Mouse (Mus musculus): ENCODE measurements around the gene Npb. TPM values are rescaled to one million over a fixed set of nuclear protein-coding genes. Genes with fewer than 3 reads are reported as not detected.
A peak's percentile ranks its signal among the peaks of the same experiment; 100 is the strongest.

Gene Npb
- total and polyA plus RNA-seq, 3 experiments = not detected

GRCm38 (mm10) chr11:120647047-120647830 lies 39.0 kb downstream of the Npb start:
- Histone ChIP-seq H3K4me1 (ENCODE audit: control insufficient read depth, insufficient read depth, low read length) (peaks cover 2% of the 10 kb centered on the region; the same call in 1 of the 2 replicates), H3K79me2 (replicated peaks; ENCODE audit: control insufficient read depth, insufficient read depth, low read length) (no peaks in the 10 kb centered on the region), H3K4me3 (peak overlapping the region; percentile 62), H3K27ac (peak overlapping the region; percentile 88), H3K9ac (ENCODE audit: low read depth, low read length) (peak overlapping the region; percentile 82), H3K27me3 (ENCODE audit: control insufficient read depth, insufficient read depth, low read length) (no peaks in the 10 kb centered on the region), H3K36me3 (ENCODE audit: control insufficient read depth, insufficient read depth, low read length) (no peaks in the 10 kb centered on the region; the same call in 1 of the 2 replicates)
- TF ChIP-seq CTCF (IDR thresholded peaks at IDR 0.05) (no peak), EP300 (IDR thresholded peaks at IDR 0.05; ENCODE audit: insufficient read depth, low read depth, low read length) (no peak), POLR2A (IDR thresholded peaks at IDR 0.05; ENCODE audit: insufficient read depth, low read depth, low read length) (no peak; the same call in 1 of the 2 replicates)
- intact Hi-C loops (cut with DNase I) = no loop called here
- no peak for DNase-seq
- 58% methylated on average over 35 of the region's 35 CpGs for WGBS

GRCm38 (mm10) chr11:120648001-120648476 lies 39.8 kb downstream of the Npb start, which contains the start of gene Myadml2:
Myadml2 (minus strand) TSS chr11:120648158.
- Histone ChIP-seq H3K79me2 (replicated peaks; ENCODE audit: control insufficient read depth, insufficient read depth, low read length) (no peaks in the 10 kb centered on the region), H3K4me3 (peak within 1 kb of the TSS; percentile 62), H3K36me3 (ENCODE audit: control insufficient read depth, insufficient read depth, low read length) (no peaks in the 10 kb centered on the region; the same call in 1 of the 2 replicates), H3K27me3 (ENCODE audit: control insufficient read depth, insufficient read depth, low read length) (no peaks in the 10 kb centered on the region), H3K9ac (ENCODE audit: low read depth, low read length) (peak within 1 kb of the TSS; percentile 82), H3K4me1 (ENCODE audit: control insufficient read depth, insufficient read depth, low read length) (peaks cover 2% of the 10 kb centered on the region; the same call in 1 of the 2 replicates), H3K27ac (peak within 1 kb of the TSS; percentile 88)
- TF ChIP-seq POLR2A (IDR thresholded peaks at IDR 0.05; ENCODE audit: insufficient read depth, low read depth, low read length) (peak; percentile 74; the same call in 1 of the 2 replicates), CTCF (IDR thresholded peaks at IDR 0.05) (no peak)
- intact Hi-C loops (cut with DNase I) = no loop called here
- 7% methylated on average over 13 of the region's 13 CpGs for WGBS
- peak; percentile 69 to 73 for DNase-seq

GRCm38 (mm10) chr11:120651872-120652271 lies 43.6 kb downstream of the Npb start:
- TF ChIP-seq CTCF (IDR thresholded peaks at IDR 0.05) = peak; percentile 49
- no peak for TF ChIP-seq POLR2A (IDR thresholded peaks at IDR 0.05; ENCODE audit: insufficient read depth, low read depth, low read length)
- no peak for DNase-seq
- no peaks in the 10 kb centered on the region for H3K79me2 ChIP-seq (replicated peaks; ENCODE audit: control insufficient read depth, insufficient read depth, low read length)
- 57% methylated on average over 3 of the region's 3 CpGs for WGBS
- no peaks in the 10 kb centered on the region for H3K27me3 ChIP-seq (ENCODE audit: control insufficient read depth, insufficient read depth, low read length)
- no peaks in the 10 kb centered on the region; the same call in 1 of the 2 replicates for H3K36me3 ChIP-seq (ENCODE audit: control insufficient read depth, insufficient read depth, low read length)
- no peak overlapping the region for H3K4me3 ChIP-seq
- H3K27ac ChIP-seq = no peak overlapping the region
- intact Hi-C loops (cut with DNase I) = no loop called here
- no peaks in the 10 kb centered on the region for H3K4me1 ChIP-seq (ENCODE audit: control insufficient read depth, insufficient read depth, low read length)
- H3K9ac ChIP-seq (ENCODE audit: low read depth, low read length) = no peak overlapping the region

- no peak for DNase-seq
- TF ChIP-seq CTCF (IDR thresholded peaks at IDR 0.05) (no peak), POLR2A (IDR thresholded peaks at IDR 0.05; ENCODE audit: insufficient read depth, low read depth, low read length) (no peak), EP300 (IDR thresholded peaks at IDR 0.05; ENCODE audit: insufficient read depth, low read depth, low read length) (no peak)
- H3K9ac ChIP-seq (ENCODE audit: low read depth, low read length) = no peak overlapping the region
- no peaks in the 10 kb centered on the region for H3K36me3 ChIP-seq (ENCODE audit: control insufficient read depth, insufficient read depth, low read length)
- no peaks in the 10 kb centered on the region for H3K4me1 ChIP-seq (ENCODE audit: control insufficient read depth, insufficient read depth, low read length)
- no peak overlapping the region for H3K27ac ChIP-seq
- 60% methylated on average over 3 of the region's 3 CpGs for WGBS
- H3K4me3 ChIP-seq = no peak overlapping the region
- H3K79me2 ChIP-seq (replicated peaks; ENCODE audit: control insufficient read depth, insufficient read depth, low read length) = no peaks in the 10 kb centered on the region
- H3K27me3 ChIP-seq (ENCODE audit: control insufficient read depth, insufficient read depth, low read length) = peaks cover 3% of the 10 kb centered on the region
- intact Hi-C loops (cut with DNase I) = no loop called here
Measured at GRCm38 (mm10) chr11:120654741-120655140, 46.5 kb downstream of the Npb start.

- no peaks in the 10 kb centered on the region for H3K36me3 ChIP-seq (ENCODE audit: control insufficient read depth, insufficient read depth, low read length)
- H3K27me3 ChIP-seq (ENCODE audit: control insufficient read depth, insufficient read depth, low read length) = peaks cover 21% of the 10 kb centered on the region
- H3K79me2 ChIP-seq (replicated peaks; ENCODE audit: control insufficient read depth, insufficient read depth, low read length) = no peaks in the 10 kb centered on the region
- TF ChIP-seq POLR2A (IDR thresholded peaks at IDR 0.05; ENCODE audit: insufficient read depth, low read depth, low read length) (no peak), CTCF (IDR thresholded peaks at IDR 0.05) (no peak), EP300 (IDR thresholded peaks at IDR 0.05; ENCODE audit: insufficient read depth, low read depth, low read length) (no peak)
- DNase-seq = no peak
- H3K9ac ChIP-seq (ENCODE audit: low read depth, low read length) = no peak overlapping the region
- intact Hi-C loops (cut with DNase I) = no loop called here
- no peak overlapping the region for H3K27ac ChIP-seq
- H3K4me3 ChIP-seq = no peak overlapping the region
- peaks cover 1% of the 10 kb centered on the region; the same call in 1 of the 2 replicates for H3K4me1 ChIP-seq (ENCODE audit: control insufficient read depth, insufficient read depth, low read length)
- 80% methylated on average over 4 of the region's 4 CpGs for WGBS
Measured at GRCm38 (mm10) chr11:120657301-120657700, 49.0 kb downstream of the Npb start.

Small RNA genes within 50 kb of the gene (microRNA-seq; reads per million reads assigned to microRNA genes)
- gene Mir6936 = 0 to 1.1 reads per million in 2 experiments

Other genes starting within 250 kb of the Npb start
Only the 30 nearest of the 34 such genes appear.
- gene Nploc4, start 170.8 kb upstream of the Npb start, total RNA-seq (2021) = 10 to 100 TPM; 54.8 to 58.4 TPM
- 36.6 and 55.4 TPM in 2 replicates for gene Nploc4, start 170.8 kb upstream of the Npb start, polyA plus RNA-seq (2012; rRNA removed)
- gene Tspan10, start 165.8 kb upstream of the Npb start, total RNA-seq (2021) = 1 to 10 TPM in 1 of 2 experiments, under 1 TPM in 1; 0.42 to 1.5 TPM
- gene Tspan10, start 165.8 kb upstream of the Npb start, polyA plus RNA-seq (2012; rRNA removed) = 0.09 and 0.41 TPM in 2 replicates
- under 1 TPM; 0.52 to 0.76 TPM for gene Pde6g, start 155.0 kb upstream of the Npb start, total RNA-seq (2021)
- 0.53 and 1.3 TPM in 2 replicates for gene Pde6g, start 155.0 kb upstream of the Npb start, polyA plus RNA-seq (2012; rRNA removed)
- gene Oxld1, start 150.4 kb upstream of the Npb start, total RNA-seq (2021) = 10 to 100 TPM; 57.4 to 61.6 TPM
- 52.0 and 59.4 TPM in 2 replicates for gene Oxld1, start 150.4 kb upstream of the Npb start, polyA plus RNA-seq (2012; rRNA removed)
- 1 to 10 TPM; 5.8 to 6.0 TPM for gene Ccdc137, start 150.4 kb upstream of the Npb start, total RNA-seq (2021)
- 6.7 and 11.7 TPM in 2 replicates for gene Ccdc137, start 150.4 kb upstream of the Npb start, polyA plus RNA-seq (2012; rRNA removed)
- 10 to 100 TPM in 1 of 2 experiments, 1 to 10 TPM in 1; 9.1 to 10.8 TPM for gene Arl16, start 140.9 kb upstream of the Npb start, total RNA-seq (2021)
- gene Arl16, start 140.9 kb upstream of the Npb start, polyA plus RNA-seq (2012; rRNA removed) = 13.6 and 17.1 TPM in 2 replicates
- 100 to 1,000 TPM; 207 to 232 TPM for gene Mrpl12, start 123.9 kb upstream of the Npb start, total RNA-seq (2021)
- 199 and 200 TPM in 2 replicates for gene Mrpl12, start 123.9 kb upstream of the Npb start, polyA plus RNA-seq (2012; rRNA removed)
- gene Slc25a10, start 116.6 kb upstream of the Npb start, total RNA-seq (2021) = 10 to 100 TPM; 14.1 to 14.6 TPM
- 32.6 and 40.9 TPM in 2 replicates for gene Slc25a10, start 116.6 kb upstream of the Npb start, polyA plus RNA-seq (2012; rRNA removed)
- gene Gcgr, start 77.8 kb upstream of the Npb start, total RNA-seq (2021) = under 1 TPM; 0.68 to 0.73 TPM
- gene Gcgr, start 77.8 kb upstream of the Npb start, polyA plus RNA-seq (2012; rRNA removed) = 2.1 and 2.3 TPM in 2 replicates
- gene Mcrip1, start 58.8 kb upstream of the Npb start, total RNA-seq (2021) = 10 to 100 TPM; 38.5 to 43.9 TPM
- gene Mcrip1, start 58.8 kb upstream of the Npb start, polyA plus RNA-seq (2012; rRNA removed) = 84.9 and 97.4 TPM in 2 replicates
- under 1 TPM in 1 of 2 experiments, not detected in 1; 0.34 TPM for gene Ppp1r27, start 57.3 kb upstream of the Npb start, total RNA-seq (2021)
- gene Ppp1r27, start 57.3 kb upstream of the Npb start, polyA plus RNA-seq (2012; rRNA removed) = 0.64 and 0.96 TPM in 2 replicates
- 100 to 1,000 TPM; 221 to 246 TPM for gene P4hb, start 35.2 kb upstream of the Npb start, total RNA-seq (2021)
- 115 and 174 TPM in 2 replicates for gene P4hb, start 35.2 kb upstream of the Npb start, polyA plus RNA-seq (2012; rRNA removed)
- 100 to 1,000 TPM; 139 to 144 TPM for gene Arhgdia, start 26.9 kb upstream of the Npb start, total RNA-seq (2021)
- 245 and 257 TPM in 2 replicates for gene Arhgdia, start 26.9 kb upstream of the Npb start, polyA plus RNA-seq (2012; rRNA removed)
- gene Alyref, start 10.1 kb upstream of the Npb start, total RNA-seq (2021) = 10 to 100 TPM; 48.7 to 52.0 TPM
- gene Alyref, start 10.1 kb upstream of the Npb start, polyA plus RNA-seq (2012; rRNA removed) = 13.6 and 15.6 TPM in 2 replicates
- 10 to 100 TPM; 79.9 to 89.0 TPM for gene Anapc11, start 10.1 kb upstream of the Npb start, total RNA-seq (2021)
- 87.8 and 105 TPM in 2 replicates for gene Anapc11, start 10.1 kb upstream of the Npb start, polyA plus RNA-seq (2012; rRNA removed)
- 10 to 100 TPM; 51.8 to 55.6 TPM for gene Pcyt2, start 9.5 kb downstream of the Npb start, total RNA-seq (2021)
- 111 and 125 TPM in 2 replicates for gene Pcyt2, start 9.5 kb downstream of the Npb start, polyA plus RNA-seq (2012; rRNA removed)
- gene Sirt7, start 16.8 kb downstream of the Npb start, total RNA-seq (2021) = 1 to 10 TPM; 7.0 to 7.4 TPM
- 23.7 and 25.9 TPM in 2 replicates for gene Sirt7, start 16.8 kb downstream of the Npb start, polyA plus RNA-seq (2012; rRNA removed)
- 10 to 100 TPM; 35.7 to 45.2 TPM for gene Mafg, start 25.1 kb downstream of the Npb start, total RNA-seq (2021)
- gene Mafg, start 25.1 kb downstream of the Npb start, polyA plus RNA-seq (2012; rRNA removed) = 32.8 and 37.2 TPM in 2 replicates
- 1 to 10 TPM in 1 of 2 experiments, under 1 TPM in 1; 0.81 to 1.2 TPM for gene Pycr1, start 35.3 kb downstream of the Npb start, total RNA-seq (2021)
- 3.9 and 4.9 TPM in 2 replicates for gene Pycr1, start 35.3 kb downstream of the Npb start, polyA plus RNA-seq (2012; rRNA removed)
- 10 to 100 TPM; 77.6 to 87.3 TPM for gene Myadml2, start 39.7 kb downstream of the Npb start, total RNA-seq (2021)
- gene Myadml2, start 39.7 kb downstream of the Npb start, polyA plus RNA-seq (2012; rRNA removed) = 55.1 and 68.3 TPM in 2 replicates
- gene Notum, start 52.7 kb downstream of the Npb start, total RNA-seq (2021) = under 1 TPM in 1 of 2 experiments, not detected in 1; 0.23 TPM
- 0.18 and 0.35 TPM in 2 replicates for gene Notum, start 52.7 kb downstream of the Npb start, polyA plus RNA-seq (2012; rRNA removed)
- gene Aspscr1, start 64.5 kb downstream of the Npb start, total RNA-seq (2021) = 10 to 100 TPM; 35.2 to 38.3 TPM
- 38.4 and 38.6 TPM in 2 replicates for gene Aspscr1, start 64.5 kb downstream of the Npb start, polyA plus RNA-seq (2012; rRNA removed)
- 10 to 100 TPM; 26.4 to 34.2 TPM for gene Cenpx, start 105.3 kb downstream of the Npb start, total RNA-seq (2021)
- gene Cenpx, start 105.3 kb downstream of the Npb start, polyA plus RNA-seq (2012; rRNA removed) = 51.4 and 53.0 TPM in 2 replicates
- gene Lrrc45, start 105.4 kb downstream of the Npb start, total RNA-seq (2021) = 1 to 10 TPM; 4.2 to 4.5 TPM
- 12.5 and 12.7 TPM in 2 replicates for gene Lrrc45, start 105.4 kb downstream of the Npb start, polyA plus RNA-seq (2012; rRNA removed)
- gene Rac3, start 113.0 kb downstream of the Npb start, total RNA-seq (2021) = under 1 TPM; 0.70 to 0.99 TPM
- 3.3 and 4.6 TPM in 2 replicates for gene Rac3, start 113.0 kb downstream of the Npb start, polyA plus RNA-seq (2012; rRNA removed)
- gene Dcxr, start 118.8 kb downstream of the Npb start, total RNA-seq (2021) = 10 to 100 TPM; 12.1 to 12.9 TPM
- 32.0 and 35.5 TPM in 2 replicates for gene Dcxr, start 118.8 kb downstream of the Npb start, polyA plus RNA-seq (2012; rRNA removed)
- gene Cbr2, start 123.6 kb downstream of the Npb start, total RNA-seq (2021) = 10 to 100 TPM; 17.7 to 19.4 TPM
- 42.3 and 379 TPM in 2 replicates for gene Cbr2, start 123.6 kb downstream of the Npb start, polyA plus RNA-seq (2012; rRNA removed)
- 10 to 100 TPM; 24.5 to 31.4 TPM for gene Hmga1b, start 154.3 kb downstream of the Npb start, total RNA-seq (2021)
- 0.57 and 1.4 TPM in 2 replicates for gene Hmga1b, start 154.3 kb downstream of the Npb start, polyA plus RNA-seq (2012; rRNA removed)
- gene Rfng, start 175.7 kb downstream of the Npb start, total RNA-seq (2021) = 10 to 100 TPM; 11.9 to 12.5 TPM
- gene Rfng, start 175.7 kb downstream of the Npb start, polyA plus RNA-seq (2012; rRNA removed) = 28.6 and 30.0 TPM in 2 replicates
- 10 to 100 TPM; 54.4 to 55.8 TPM for gene Gps1, start 175.8 kb downstream of the Npb start, total RNA-seq (2021)
- 85.9 and 129 TPM in 2 replicates for gene Gps1, start 175.8 kb downstream of the Npb start, polyA plus RNA-seq (2012; rRNA removed)

Data from heart, adult 2 months (tissue).